Mouse (Mus musculus) T-helper 1 cell (primary cell): ENCODE data around the gene Gm44790.
"Not testable (repeated sequence)": the region's sequence is repeated elsewhere in the genome, so short reads cannot be mapped to it uniquely, and the experiment has no call there.

Source experiments
- in situ Hi-C: fragments of 300-600 bp; cut with MboI, MseI; formaldehyde crosslinking; loops from one replicate; pipeline ENCODE4 v1.15.1; 2025; ENCODE audit warnings: high pct_unique_total_duplicates

Gm44790 gene

GRCm38 (mm10) chr6:86426358-86426757, at the start of gene Gm44790:
TSS of gene Gm44790 (plus strand) at chr6:86426658.
- in situ Hi-C loops, result no loop called here

GRCm38 (mm10) chr6:86378341-86378740, 48.1 kb upstream of the Gm44790 start:
- in situ Hi-C loops, result no loop called here

GRCm38 (mm10) chr6:86380112-86380511, 46.3 kb upstream of the Gm44790 start:
- in situ Hi-C loops, result not testable (repeated sequence)

GRCm38 (mm10) chr6:86382551-86382950, 43.9 kb upstream of the Gm44790 start:
- in situ Hi-C loops, result no loop called here

- in situ Hi-C loops, result no loop called here
Measured at GRCm38 (mm10) chr6:86383370-86383769, 43.1 kb upstream of the Gm44790 start.

- in situ Hi-C loops, result no loop called here
Measured at GRCm38 (mm10) chr6:86384692-86385091, 41.8 kb upstream of the Gm44790 start.

- in situ Hi-C loops, result no loop called here
Measured at GRCm38 (mm10) chr6:86385362-86386104, 40.9 kb upstream of the Gm44790 start.

- in situ Hi-C loops, result no loop called here
Measured at GRCm38 (mm10) chr6:86387313-86387712, 39.1 kb upstream of the Gm44790 start.

GRCm38 (mm10) chr6:86388461-86388860, 38.0 kb upstream of the Gm44790 start:
- in situ Hi-C loops, result no loop called here

- in situ Hi-C loops, result loop anchor here (10.0 kb wide), 1 partner anchor 1043 kb away; no protein-coding TSS in a partner anchor
Measured at GRCm38 (mm10) chr6:86391326-86391725, 35.1 kb upstream of the Gm44790 start.

GRCm38 (mm10) chr6:86393187-86393586, 33.3 kb upstream of the Gm44790 start:
- in situ Hi-C loops, result loop anchor here (10.0 kb wide), 1 partner anchor 1042 kb away; no protein-coding TSS in a partner anchor

GRCm38 (mm10) chr6:86394078-86394720, 32.3 kb upstream of the Gm44790 start:
- in situ Hi-C loops, result loop anchor here (10.0 kb wide), 1 partner anchor 1041 kb away; no protein-coding TSS in a partner anchor

- in situ Hi-C loops, result loop anchor here (10.0 kb wide), 1 partner anchor 1040 kb away; no protein-coding TSS in a partner anchor
Measured at GRCm38 (mm10) chr6:86395021-86395420, 31.4 kb upstream of the Gm44790 start.

GRCm38 (mm10) chr6:86395969-86396368, 30.5 kb upstream of the Gm44790 start:
- in situ Hi-C loops, result loop anchor here (10.0 kb wide), 1 partner anchor 1039 kb away; no protein-coding TSS in a partner anchor

- in situ Hi-C loops, result loop anchor here (10.0 kb wide), 1 partner anchor 1038 kb away; no protein-coding TSS in a partner anchor
Measured at GRCm38 (mm10) chr6:86396581-86397256, 29.7 kb upstream of the Gm44790 start, which contains the start of gene Pcyox1. TSS of gene Pcyox1 (minus strand) at chr6:86397154.

- in situ Hi-C loops, result loop anchor here (10.0 kb wide), 1 partner anchor 1037 kb away; no protein-coding TSS in a partner anchor
Measured at GRCm38 (mm10) chr6:86397257-86397980, 29.0 kb upstream of the Gm44790 start.

- in situ Hi-C loops, result loop anchor here (10.0 kb wide), 1 partner anchor 1036 kb away; no protein-coding TSS in a partner anchor
Measured at GRCm38 (mm10) chr6:86398986-86399385, 27.5 kb upstream of the Gm44790 start.

GRCm38 (mm10) chr6:86399995-86400394, 26.5 kb upstream of the Gm44790 start:
- in situ Hi-C loops, result loop anchor here (10.0 kb wide), 1 partner anchor 1035 kb away; no protein-coding TSS in a partner anchor

GRCm38 (mm10) chr6:86400972-86401371, 25.5 kb upstream of the Gm44790 start:
- in situ Hi-C loops, result no loop called here

GRCm38 (mm10) chr6:86402681-86403607, 23.5 kb upstream of the Gm44790 start:
- in situ Hi-C loops, result no loop called here
